Mouse (Mus musculus): ENCODE measurements at regions not wholly inside any gene's neighbourhood (a gene's known extent, or its start where the extent isn't known, plus 50 kb on each side); places are given as distances from the start of the nearest gene placed in this dataset.

DNA sequence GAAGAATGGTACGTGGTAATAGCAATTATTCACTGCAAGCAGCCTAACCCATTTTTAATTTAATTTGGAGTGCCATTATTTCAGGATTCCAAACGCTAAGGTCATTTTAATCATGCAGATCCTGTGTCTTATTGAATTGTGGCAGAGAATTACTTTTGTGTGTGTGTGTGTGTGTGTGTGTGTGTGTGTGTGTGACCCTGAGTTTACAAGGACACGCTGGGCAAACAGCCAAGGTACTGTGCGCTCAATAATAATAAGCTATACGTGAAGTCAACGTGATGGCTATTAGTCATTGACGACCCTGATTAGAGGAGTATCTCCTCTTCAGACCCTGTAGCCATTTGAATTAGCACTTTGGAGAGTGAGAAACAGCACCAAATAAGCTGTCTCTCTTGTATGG, 144.1 kb downstream of the Klf7 start:
- ATAC-seq, result no peak

DNA sequence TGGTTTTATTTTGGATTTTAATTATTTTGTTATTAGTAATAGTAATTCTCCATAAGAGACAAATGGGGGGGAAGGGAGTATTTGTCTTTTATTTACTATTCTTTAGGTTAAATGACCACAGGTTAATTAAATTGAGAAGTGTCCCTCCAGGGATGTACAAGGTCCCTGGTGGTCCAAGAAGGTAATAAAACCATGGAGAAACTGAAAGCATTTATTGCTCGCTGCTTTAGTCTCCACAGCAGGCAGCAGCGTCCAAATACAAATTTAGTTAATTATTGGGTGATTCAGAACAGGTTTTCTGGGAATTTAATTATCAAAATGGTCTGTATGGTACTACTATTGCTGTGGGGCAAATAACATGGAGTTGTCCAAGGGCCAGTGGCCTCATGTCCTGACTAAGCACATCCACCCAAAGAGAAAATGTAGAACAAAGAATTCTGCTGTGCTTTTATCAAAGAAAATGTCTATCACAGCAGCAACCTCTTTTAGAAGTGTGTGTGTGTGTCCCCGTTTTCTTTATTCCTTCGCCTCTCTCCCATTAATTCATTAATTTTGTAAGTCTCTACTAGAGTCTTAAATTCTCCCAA, 144.7 kb downstream of the Klf7 start:
- no peak for ATAC-seq

DNA sequence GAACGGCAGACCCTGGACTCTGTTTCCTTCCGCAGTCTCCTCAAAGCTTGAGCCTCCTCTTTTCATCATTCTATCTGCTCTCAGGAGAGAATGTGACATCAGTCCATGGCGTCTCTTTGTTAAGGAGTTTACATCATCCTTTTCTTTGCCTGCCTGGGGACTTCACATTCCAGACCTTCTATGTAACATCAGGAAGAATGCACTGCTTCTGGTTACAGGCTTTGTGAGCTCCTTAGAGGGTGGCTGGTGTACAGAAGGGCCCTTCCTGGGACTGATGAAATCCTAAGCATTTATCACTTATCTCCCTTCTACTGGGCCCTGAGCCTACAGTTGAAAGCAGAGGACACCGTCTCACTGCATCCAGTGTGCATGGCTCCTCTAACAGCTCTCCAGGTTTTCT, 145.2 kb downstream of the Klf7 start:
- no peak for ATAC-seq

DNA sequence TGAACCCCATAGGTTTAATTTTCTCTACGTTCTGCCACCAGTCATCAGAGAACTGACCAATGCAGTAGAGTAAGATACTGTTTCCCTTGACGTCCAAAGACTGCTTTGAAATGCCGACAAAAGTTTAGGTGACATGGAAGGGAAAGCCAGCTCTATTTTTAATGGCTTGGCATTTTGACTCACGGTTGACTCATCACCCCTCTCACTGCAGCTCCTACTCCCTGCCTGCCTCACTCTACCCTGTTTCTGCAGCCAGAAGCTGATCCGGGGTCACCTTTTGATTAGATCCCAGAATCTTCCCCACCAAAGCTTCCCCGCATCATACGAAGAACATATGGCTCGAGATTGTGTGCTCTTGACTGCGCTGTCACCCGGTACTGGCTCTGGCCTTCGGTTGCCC, 154.2 kb downstream of the Klf7 start:
- no peak for ATAC-seq

DNA sequence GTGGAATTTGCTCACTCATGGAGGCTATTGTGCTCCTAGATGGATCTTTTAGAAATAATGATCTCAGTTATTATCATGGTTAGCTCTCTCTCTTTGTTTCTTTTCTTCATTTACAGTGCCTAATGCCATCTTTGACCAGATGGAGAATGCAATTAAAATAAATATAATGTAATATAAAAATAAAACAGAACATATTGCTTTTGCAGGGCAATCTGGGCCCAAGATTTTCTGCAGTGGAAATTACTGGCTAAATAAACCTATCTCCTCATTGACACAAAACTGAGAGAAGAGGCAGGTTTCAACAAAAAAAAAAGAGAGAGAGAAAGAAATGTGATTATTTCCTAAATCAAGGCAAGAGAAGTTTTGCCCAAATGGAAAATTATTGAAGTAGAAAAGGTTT, 156.6 kb downstream of the Klf7 start:
- ATAC-seq, result no peak

DNA sequence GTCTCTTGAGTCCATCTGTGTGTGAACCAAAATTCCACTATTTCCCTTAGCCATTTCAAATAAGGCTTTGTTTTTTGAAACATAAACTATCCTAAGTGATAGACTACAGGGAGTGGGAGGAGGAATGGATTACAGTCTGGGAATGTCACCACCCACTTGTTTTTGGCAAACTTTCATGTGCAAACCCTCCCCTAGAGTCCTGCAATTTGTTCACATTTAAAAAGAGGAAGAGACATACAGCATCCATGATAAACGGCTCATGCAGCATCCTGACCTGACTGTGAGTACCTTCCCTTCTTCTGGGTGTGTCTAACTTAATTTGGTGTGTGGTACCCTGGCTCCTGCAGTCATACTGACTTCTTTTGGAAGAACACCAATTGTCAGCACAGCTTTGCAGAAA, 157.6 kb downstream of the Klf7 start:
- ATAC-seq, result no peak

DNA sequence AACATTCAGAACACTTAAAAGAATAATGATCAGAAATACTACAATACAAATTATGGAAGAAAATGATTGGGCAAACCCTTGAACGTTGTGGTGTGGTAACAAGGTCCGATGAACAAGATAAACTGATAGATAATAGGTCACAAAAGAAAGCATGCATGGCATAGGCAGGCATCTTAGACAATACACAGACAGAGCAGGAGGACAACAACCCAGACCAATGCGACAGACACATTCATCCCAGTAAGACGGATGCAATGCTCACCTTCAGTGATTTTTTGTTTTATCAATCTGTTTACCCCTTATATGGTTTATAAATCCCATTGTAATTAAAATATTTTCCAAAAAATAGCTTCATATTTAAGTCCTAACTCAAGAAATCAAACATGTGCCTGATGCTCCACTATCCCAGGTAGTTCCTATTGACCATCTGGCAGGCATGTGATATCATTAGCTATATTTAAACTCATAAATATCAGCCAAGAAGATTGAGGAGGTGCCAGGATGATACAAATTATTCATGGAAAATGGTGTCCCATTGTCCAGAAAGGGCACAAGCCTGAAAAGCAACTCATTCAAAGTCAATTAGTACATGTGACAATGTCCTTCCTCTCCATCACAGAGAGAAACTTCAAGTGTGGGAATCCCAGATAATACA, 166.3 kb downstream of the Klf7 start:
- ATAC-seq, result no peak

DNA sequence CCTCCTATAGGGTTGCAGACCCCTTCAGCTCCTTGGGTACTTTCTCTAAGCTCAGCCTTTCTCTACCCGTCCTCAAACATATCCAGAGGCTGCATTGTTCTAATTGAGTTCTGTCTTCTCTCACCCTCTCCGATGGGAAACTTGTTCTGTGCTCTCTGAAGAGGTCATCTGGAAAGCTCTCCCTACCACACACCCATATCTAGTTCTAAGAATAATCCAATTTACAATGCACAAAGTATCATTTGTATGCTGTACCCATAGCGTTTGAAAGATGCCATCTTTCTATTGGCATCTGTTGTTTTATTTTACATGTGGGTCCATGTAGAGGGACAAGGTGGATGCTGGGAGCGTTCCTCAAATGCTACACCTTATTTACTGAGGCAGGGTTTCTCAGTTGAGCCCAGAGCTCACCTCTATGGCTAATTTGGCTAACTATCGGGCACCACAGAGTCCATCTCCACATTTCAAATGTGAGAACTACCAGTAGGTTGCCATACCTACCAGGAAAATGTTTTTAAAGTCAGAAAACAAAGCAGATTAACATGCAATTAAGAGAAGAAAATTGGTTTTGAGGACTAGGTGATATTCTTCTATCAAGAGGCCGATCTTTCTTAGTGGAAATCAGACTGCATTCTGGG, 167.1 kb downstream of the Klf7 start:
- ATAC-seq, result no peak

DNA sequence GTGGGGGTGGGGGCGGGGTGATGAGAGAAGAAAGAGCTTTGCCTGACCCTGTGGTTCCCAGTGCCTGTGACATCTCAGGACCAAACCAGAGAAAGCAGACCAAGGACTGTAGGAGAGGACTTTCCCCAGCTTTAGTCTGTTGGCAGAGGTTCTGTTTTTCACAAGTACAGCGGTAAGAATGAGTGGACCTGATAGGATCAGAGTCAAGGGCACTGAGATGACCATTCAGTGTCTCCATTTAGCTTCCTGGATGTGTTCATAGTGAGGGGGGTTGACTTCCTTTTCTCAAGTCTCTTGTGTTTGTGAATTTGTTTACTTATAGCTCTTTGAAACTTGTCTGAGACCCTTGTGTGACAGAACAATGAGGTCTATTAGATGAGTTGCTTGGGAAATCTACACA, 167.9 kb downstream of the Klf7 start:
- no peak for ATAC-seq

DNA sequence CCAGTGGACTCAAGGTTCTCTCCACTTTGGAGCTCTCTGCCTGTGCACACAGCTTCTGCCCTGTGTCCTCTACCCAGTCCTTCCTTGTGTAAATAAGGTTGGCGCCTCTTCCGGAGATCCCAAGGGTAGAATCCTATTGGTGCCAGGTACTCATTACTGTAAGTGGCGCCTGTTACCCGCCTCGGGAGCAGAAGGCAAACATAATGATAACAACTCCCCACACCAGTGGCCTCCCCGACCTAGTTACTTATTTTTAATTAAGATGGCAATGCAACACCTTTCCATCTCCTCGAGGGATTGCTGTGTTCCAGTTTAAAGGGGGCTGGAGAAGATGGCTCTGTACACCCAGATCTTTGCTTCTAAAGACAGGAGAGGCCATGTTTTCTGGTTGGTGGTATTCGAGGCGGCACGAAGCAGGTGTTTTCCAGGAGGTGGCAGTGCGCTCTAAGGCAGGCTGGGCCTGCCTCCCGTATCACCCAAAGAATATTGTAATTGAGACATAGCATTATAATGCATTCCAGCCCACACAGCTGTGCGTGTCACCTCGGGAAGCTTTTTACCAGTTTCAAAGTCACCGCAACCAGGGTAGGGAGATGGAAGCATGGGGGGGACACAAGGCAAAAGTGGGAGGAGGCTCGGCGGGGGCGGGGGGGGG, 168.7 kb downstream of the Klf7 start:
- peak; percentile 96 for ATAC-seq

DNA sequence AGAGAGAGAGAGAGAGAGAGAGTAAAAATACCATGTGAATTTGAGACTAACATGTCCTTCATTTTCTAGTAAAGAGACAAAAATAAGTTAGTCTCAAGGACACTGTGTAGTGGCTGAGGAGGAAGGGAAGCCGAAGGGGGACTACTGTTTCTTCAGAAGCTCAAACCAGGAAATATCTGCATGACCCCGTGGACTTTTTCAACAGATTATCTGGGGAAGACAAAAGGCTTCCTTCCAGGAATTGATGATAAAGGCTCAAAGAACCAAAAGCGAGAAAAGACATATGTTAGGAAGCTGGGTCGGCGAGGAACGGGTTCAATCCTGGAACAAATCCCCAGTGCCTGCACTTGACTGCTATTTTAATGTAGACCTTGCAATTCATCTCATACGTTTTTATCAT, 170.4 kb downstream of the Klf7 start:
- ATAC-seq, result no peak

DNA sequence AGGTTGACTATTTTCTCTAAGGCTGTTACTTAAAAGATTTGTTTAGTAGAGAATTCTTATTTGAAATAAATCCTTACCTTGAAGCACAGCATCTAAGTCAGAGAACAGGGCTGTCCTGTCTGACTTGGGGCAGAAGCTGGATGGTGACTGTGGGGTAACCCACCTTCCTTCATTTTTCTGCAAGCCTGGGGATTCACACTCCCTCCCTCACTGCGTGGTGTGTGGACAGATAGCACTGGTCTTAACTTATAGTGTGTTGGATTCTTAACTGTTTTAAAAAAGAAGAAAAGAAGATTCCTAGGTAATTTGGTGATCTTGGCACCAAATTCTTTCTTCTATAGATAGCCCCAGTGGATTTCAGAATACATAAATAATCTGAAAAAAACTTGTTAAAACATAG, 174.8 kb downstream of the Klf7 start:
- ATAC-seq, result no peak

DNA sequence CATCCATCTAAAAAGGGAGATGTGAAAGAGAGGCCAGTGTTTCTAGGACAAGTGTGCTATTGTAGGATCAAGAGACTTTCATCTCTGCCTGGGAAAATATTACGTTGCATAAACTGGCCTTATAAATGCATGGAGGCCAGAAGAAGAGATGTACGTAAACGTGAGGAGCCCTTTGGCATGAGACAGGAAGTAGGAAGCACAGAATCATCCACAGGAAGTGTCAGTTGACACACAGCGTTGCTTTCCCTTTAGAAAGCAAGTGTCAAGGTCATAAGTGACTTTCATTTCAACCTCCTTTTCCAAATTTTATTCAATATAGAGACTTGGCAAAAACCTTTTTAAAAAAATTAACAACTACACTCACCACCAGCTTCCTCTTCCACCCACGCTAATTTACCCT, 175.2 kb downstream of the Klf7 start:
- ATAC-seq, result peak; percentile 65

DNA sequence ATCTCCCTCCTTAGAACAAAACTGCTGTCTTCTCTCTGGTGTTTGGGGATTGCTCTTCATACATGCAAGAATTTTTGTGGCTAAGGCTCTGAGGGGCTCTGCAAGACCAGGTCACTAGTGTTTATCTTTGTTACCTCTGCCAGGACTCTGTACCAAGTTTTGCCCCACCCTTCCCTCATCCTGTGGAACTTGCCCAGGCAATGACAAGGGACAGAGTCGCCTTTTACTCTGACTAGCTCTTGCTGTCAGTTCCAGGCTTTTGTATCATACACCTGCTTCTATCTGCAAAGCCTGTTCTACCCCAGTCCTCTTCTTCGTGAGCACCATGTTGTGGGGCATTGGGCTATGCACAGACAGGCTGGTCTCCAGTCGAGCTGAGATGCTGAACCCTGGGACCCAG, 175.7 kb upstream of the 4933402D24Rik start:
- ATAC-seq, result no peak

DNA sequence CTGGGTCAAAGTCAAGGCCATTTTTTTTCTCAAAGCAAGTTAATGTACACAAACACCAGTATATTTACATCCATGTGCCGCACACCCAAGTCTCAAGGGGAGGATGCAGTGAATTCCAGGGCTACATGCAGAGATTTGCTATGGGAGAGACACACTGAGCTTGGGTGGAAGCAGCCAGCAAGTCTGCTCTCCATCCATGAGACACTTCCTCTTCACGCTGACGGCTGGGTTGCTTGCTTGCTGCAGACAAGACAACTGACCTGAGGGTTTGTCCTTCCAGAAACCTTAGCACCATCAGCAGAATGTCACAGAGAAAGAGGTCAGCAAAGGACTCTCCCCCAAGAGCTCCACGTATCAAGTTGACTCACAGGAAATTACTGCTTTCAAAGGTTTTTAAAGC, 169.3 kb upstream of the 4933402D24Rik start:
- ATAC-seq, result no peak

DNA sequence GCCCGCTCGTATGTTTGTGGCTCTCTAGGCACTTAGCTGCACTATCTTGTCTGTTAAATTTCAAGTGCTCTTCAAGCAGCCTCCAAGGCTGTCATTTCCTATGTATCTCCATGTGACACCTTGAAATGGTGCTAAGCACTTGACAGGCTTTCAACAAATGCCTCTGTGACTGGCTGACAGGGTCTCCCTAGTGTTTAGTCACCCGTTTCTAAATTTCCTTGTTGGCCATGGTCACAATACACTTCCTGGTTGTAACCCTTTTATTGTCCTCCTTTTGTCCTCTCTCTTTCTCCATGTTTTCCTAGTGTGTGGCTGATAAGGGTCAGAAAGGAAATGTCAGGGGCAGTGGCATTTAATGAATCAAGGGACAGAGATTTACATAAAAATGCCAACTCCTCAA, 168.4 kb upstream of the 4933402D24Rik start:
- no peak for ATAC-seq

DNA sequence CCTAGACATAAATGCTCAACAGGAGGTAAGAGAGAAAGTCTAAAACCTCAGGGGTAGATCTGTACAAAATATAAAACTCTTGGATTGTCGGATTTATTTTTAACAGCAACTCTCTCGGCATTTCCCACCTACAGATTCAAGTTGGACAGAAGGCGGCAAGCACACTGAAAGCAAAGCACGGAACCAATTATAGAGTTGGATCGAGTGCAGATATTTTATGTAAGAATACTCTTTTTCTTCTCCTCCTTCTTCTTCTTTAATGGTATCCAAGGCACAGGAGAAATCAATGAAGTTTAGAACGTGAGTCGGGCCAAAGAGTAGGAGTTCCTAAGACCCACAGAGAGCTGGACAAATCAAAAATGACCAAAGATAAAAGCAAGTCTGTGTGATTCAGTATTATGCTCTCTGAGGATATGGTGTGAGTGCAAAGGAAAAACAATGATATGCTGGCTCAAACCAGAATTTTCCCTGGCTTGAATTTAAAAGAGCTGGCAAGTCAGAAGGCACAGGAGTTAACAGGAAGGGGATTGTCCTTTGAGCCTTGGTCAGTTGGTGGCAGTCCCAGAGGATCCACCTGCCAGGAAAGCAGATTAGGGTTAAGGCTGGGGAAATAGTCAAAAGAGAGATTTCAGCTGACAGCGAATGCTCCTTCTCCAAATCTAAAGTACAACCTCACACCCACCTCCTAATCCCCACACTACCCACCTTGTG, 165.7 kb upstream of the 4933402D24Rik start:
- ATAC-seq, result no peak

DNA sequence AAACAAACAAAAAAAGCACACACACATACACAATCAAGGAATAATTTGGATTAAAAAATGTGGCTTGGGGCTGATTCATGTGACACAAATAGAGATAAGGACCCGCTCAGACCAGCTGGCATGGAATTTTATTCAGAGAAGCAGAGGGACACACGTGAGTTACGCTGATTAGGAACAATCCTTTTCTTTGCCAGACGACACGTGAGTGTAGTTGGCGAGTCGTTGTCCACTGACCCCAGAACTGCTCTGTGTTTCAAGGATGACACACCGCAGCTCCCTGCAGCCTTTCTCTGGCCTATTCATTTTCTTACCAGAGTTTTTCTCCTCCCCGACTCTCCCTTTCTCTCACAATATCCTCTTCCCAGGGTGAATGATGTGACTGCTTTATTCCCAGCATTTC, 163.4 kb upstream of the 4933402D24Rik start:
- no peak for ATAC-seq

DNA sequence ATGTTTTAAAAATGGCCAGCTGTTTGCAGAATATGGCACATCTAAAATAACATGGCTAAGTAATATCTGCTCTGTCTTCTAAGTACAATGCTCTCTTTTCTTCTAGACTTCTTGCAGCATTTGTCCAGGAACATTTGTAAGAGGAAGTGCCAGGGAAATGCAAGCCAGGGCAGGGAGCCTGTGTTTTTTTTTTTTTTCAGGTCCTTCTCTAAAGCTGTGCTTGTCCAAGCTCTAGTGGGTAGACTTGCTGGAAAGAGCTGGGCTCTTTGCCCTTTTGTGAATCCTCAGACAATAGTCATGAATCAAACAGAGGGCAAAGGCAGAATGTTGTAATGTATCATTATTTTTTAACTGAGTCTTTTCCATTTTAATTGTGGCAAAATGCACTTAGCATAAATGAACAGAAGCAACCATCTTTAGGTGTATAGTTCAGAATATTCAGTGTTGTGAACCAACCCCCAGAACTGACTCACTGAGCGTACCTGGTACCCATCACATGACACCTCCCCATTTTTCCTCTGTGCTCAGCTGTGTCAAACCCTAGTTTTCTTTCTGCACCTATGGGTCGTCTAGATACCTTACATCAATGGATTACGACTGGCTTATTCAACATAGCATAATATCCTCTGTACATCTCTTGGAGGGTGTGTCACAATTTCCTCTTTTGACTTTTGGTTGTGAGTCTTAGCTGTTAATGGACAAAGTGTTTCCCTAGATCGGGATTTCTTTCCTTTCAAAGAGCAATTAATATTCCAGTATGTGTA, 160.5 kb upstream of the 4933402D24Rik start:
- ATAC-seq, result no peak

DNA sequence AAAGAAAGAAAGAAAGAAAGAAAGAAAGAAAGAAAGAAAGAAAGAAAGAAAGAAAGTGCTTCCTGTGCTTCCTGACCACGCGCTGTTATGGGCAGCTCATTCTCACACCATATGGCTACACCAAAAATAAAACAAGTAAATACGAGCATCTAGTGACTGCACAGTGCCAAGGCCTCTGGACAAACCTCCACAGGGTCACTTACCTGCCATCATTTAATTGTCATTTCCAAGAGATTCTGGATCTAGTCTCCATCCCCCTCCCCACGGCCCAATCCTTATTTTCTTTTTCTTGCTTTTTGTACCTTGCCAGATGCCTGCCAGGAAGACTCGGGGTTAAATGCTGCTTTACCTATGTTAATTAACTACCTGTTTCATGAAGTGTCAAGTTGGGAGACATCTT, 159.8 kb upstream of the 4933402D24Rik start:
- ATAC-seq, result no peak

DNA sequence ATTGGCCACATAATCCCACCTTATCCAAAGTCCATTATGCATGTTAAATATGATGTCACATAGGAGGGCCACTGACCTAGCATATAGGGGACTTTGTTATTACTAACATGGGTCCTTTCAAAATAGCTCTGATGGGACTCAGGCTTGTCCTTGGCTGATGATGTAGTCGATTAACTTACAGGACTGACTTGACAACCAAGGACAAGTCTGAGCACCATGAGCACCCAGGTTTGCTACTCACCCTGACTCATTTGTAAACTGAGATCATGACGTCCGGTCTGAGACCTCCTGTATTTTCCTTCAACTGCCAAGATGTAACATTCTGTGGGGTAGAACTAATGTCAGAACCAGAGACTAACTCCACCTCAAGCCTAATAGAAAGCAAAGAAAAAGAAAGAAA, 159.3 kb upstream of the 4933402D24Rik start:
- ATAC-seq, result no peak

DNA sequence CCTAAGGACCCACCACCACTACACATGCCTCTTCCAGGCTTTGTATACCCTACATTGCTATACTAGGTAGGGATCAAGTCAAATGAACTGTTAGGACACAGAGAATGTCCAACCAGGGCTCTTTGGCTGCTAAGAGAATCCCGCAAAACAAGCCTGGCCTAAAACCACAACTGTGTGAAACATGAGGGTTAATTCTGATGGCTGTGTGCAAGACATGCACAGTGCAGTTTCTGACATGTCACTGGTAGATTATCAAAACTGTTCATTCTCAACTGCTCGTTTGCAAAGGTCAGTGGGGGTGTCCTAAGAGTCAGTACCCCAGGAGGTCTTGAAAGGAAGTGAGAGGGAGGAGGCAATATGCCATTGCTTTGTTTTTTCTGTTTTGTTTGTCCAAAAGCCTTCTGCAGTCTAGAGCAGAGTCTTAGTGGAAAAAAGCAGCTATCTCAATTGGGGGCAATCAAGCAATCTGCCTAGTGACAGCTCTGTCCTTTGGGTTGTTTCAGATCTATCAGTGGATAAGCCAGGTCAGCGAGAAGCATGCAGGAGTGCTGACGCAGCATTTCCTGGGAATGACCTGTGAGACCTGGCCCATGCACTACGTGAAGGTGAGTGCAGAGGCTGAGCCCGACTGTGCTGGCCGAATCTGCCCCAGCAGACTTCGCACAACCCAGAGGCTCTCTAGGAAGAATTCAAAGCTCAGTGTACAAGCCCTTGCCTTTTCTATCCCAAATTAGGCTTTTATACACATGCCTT, 151.3 kb upstream of the 4933402D24Rik start:
- ATAC-seq, result no peak

Data from CD4-positive, CD25-positive, alpha-beta regulatory T cell, adult 4 months (primary cell).